Comparison of ENCODE assay signal across 9 mouse cellular contexts in the genomic region with DNA sequence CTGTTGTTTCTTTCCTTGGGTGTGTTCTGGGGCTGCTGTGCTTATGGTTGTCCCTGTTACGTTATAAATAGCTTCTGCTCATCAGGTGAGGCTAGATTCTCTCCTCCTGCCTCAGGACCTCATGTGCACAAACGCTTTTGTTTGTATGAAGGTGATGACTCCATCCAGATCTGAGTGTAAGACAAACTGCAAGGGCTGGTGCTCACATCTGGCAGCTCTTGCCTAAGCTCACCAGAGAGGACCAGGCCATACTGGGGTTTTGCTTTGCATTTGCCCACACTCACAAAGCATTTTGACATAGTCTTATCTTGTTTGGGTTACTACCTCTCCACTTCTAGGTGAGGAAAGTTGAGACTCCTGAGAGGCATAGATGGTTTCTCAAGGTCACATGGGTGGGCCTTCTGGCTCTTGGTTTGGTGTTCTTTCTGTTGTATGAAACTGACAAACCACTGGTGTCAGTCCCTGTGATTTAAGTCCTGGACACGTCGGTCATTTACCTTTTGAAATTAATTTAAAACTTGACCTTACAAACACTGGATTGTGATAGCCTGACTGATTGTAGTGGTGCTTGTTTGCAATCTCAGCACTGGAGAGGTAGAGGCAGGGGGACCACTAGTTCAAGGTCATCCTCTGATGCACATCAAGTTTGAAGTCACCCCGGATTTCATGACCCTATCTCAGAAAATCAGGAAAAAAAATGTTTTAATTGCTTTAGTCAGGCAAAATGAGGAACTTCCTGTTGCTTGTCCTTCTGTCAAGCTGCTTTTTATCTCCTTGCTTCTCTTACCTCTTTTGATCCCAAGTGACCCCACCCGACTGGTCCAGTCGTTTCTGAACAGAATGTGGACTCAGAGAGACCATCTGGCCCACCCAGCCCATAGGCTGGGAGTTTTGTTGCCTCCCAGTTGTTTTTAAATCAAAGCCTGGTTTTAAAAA. TPM values are rescaled to one million over a fixed set of nuclear protein-coding genes. Genes with fewer than 3 reads are reported as not detected.
DNase-seq lines count a peak whose midpoint lies in the region; ATAC-seq and TF ChIP-seq lines count a peak whose summit lies in the region.
"Had no signal": no experiment of that assay in that cellular context is flagged by ENCODE, and none has a peak within 500 bp of the region (broad histone marks: within the 10 kb centered on the region; RNA-seq: fewer than 3 reads in every experiment).

No protein-coding gene starts in this region.

- no peaks in the 10 kb centered on the region for H3K9me3 ChIP-seq in hindbrain, embryonic 12.5 days (replicated peaks)
- H3K9me3 ChIP-seq in midbrain, embryonic 13.5 days: no peaks in the 10 kb centered on the region

- no peak for ATAC-seq in hindbrain, embryonic 12.5 days (ENCODE audit: low FRiP score)
- ATAC-seq in midbrain, embryonic 13.5 days: no peak

- H3K4me2 ChIP-seq in hindbrain, embryonic 12.5 days (replicated peaks): peak overlapping the region; percentile 88
- peak overlapping the region; percentile 76 for H3K4me2 ChIP-seq in midbrain, embryonic 13.5 days (replicated peaks)

- H3K4me3 ChIP-seq in kidney, adult 2 months (ENCODE audit: insufficient read depth, low read depth, low read length): peak overlapping the region; percentile 76
- H3K4me3 ChIP-seq in cortical plate, adult 2 months (ENCODE audit: insufficient read depth, low read length): peak overlapping the region; percentile 52
- peak overlapping the region; percentile 70; the same call in 1 of the 2 replicates for H3K4me3 ChIP-seq in hindbrain, embryonic 12.5 days
- H3K4me3 ChIP-seq in midbrain, embryonic 13.5 days (replicated peaks): peak overlapping the region; percentile 78

- H3K4me1 ChIP-seq in kidney, adult 2 months (ENCODE audit: control insufficient read depth, insufficient read depth, low read length): peaks cover 25% of the 10 kb centered on the region
- peaks cover 16% of the 10 kb centered on the region; the same call in 1 of the 2 replicates for H3K4me1 ChIP-seq in cortical plate, adult 2 months (ENCODE audit: control insufficient read depth, insufficient read depth, low read length)
- H3K4me1 ChIP-seq in hindbrain, embryonic 12.5 days: peaks cover 39% of the 10 kb centered on the region
- H3K4me1 ChIP-seq in midbrain, embryonic 13.5 days (replicated peaks): peaks cover 46% of the 10 kb centered on the region

- peak overlapping the region; percentile 96 for H3K27ac ChIP-seq in kidney, adult 2 months (ENCODE audit: insufficient read depth, low read depth, low read length)
- peak overlapping the region; percentile 73 for H3K27ac ChIP-seq in cortical plate, adult 2 months (ENCODE audit: insufficient read depth, low read length)
- no peak overlapping the region for H3K27ac ChIP-seq in hindbrain, embryonic 12.5 days
- H3K27ac ChIP-seq in midbrain, embryonic 13.5 days: no peak overlapping the region

- TF ChIP-seq CTCF in kidney, adult 2 months (conservative IDR thresholded peaks at IDR 0.05; ENCODE audit: insufficient read depth, insufficient read length, low read depth, low read length): no peak
- no peak for TF ChIP-seq CTCF in cortical plate, adult 2 months (IDR thresholded peaks at IDR 0.05; ENCODE audit: extremely low read depth, insufficient read depth, low read length)

- TF ChIP-seq POLR2A in kidney, adult 2 months (IDR thresholded peaks at IDR 0.05; ENCODE audit: low read depth, low read length): no peak
- TF ChIP-seq POLR2A in cortical plate, adult 2 months (IDR thresholded peaks at IDR 0.05; ENCODE audit: extremely low read depth, insufficient read depth, low read length): no peak

- WGBS in kidney, adult 2 months: 35% methylated on average over 7 of the region's 7 CpGs
- WGBS in hindbrain, embryonic 12.5 days: 81% methylated on average over 7 of the region's 7 CpGs
- 79% methylated on average over 7 of the region's 7 CpGs for WGBS in midbrain, embryonic 13.5 days

- peak; percentile 21 for DNase-seq in kidney, adult 2 months
- no peak for DNase-seq in kidney, postnatal 14 days
- DNase-seq in spleen, postnatal 4 days (ENCODE audit: low spot score in 2 of 2): no peak
- DNase-seq in thymus, postnatal 36 days: no peak
- no peak for DNase-seq in testis, postnatal 14 days (ENCODE audit: low spot score)
- DNase-seq: right cerebral cortex, postnatal 4 days had no signal

- H3K9ac ChIP-seq in hindbrain, embryonic 12.5 days: peak overlapping the region; percentile 85; the same call in 1 of the 2 replicates
- peak overlapping the region; percentile 87 for H3K9ac ChIP-seq in midbrain, embryonic 13.5 days (replicated peaks)

- H3K27me3 ChIP-seq in kidney, adult 2 months (replicated peaks; ENCODE audit: control insufficient read depth, insufficient read depth, low read length): no peaks in the 10 kb centered on the region
- H3K27me3 ChIP-seq in hindbrain, embryonic 12.5 days: no peaks in the 10 kb centered on the region
- no peaks in the 10 kb centered on the region; the same call in 1 of the 2 replicates for H3K27me3 ChIP-seq in midbrain, embryonic 13.5 days

- peaks cover 11% of the 10 kb centered on the region for H3K36me3 ChIP-seq in kidney, adult 2 months (ENCODE audit: control insufficient read depth, insufficient read depth, low read length)
- H3K36me3 ChIP-seq in hindbrain, embryonic 12.5 days: peaks cover 24% of the 10 kb centered on the region
- peaks cover 32% of the 10 kb centered on the region for H3K36me3 ChIP-seq in midbrain, embryonic 13.5 days

RNA-seq across cellular contexts. Expression of a gene that starts 10.7 kb away (rescaled TPM):
- 121 and 131 TPM in 2 replicates for polyA plus RNA-seq in kidney, adult 2 months (2012; rRNA removed)
- 318 and 326 TPM in 2 replicates for polyA plus RNA-seq in cortical plate, adult 2 months (2012; rRNA removed)
- polyA plus RNA-seq in hindbrain, embryonic 12.5 days (2016; fragmentation: Nextera tagmentation; extraction: Ambion mirVana): 30.0 and 31.9 TPM in 2 replicates
- 21.5 and 23.3 TPM in 2 replicates for polyA plus RNA-seq in midbrain, embryonic 13.5 days (2015; fragmentation: Nextera tagmentation; extraction: Ambion mirVana)

RNA-seq across cellular contexts. Expression of a gene that starts 45.6 kb away (rescaled TPM):
- 31.6 and 40.3 TPM in 2 replicates for polyA plus RNA-seq in kidney, adult 2 months (2012; rRNA removed)
- polyA plus RNA-seq in cortical plate, adult 2 months (2012; rRNA removed): 19.9 and 21.0 TPM in 2 replicates
- 20.4 and 21.2 TPM in 2 replicates for polyA plus RNA-seq in hindbrain, embryonic 12.5 days (2016; fragmentation: Nextera tagmentation; extraction: Ambion mirVana)
- 16.2 and 17.7 TPM in 2 replicates for polyA plus RNA-seq in midbrain, embryonic 13.5 days (2015; fragmentation: Nextera tagmentation; extraction: Ambion mirVana)

RNA-seq across cellular contexts. Expression of a gene that starts 58.7 kb away (rescaled TPM):
- 33.5 and 47.4 TPM in 2 replicates for polyA plus RNA-seq in kidney, adult 2 months (2012; rRNA removed)
- 53.3 and 57.7 TPM in 2 replicates for polyA plus RNA-seq in cortical plate, adult 2 months (2012; rRNA removed)
- polyA plus RNA-seq in hindbrain, embryonic 12.5 days (2016; fragmentation: Nextera tagmentation; extraction: Ambion mirVana): 102 and 115 TPM in 2 replicates
- polyA plus RNA-seq in midbrain, embryonic 13.5 days (2015; fragmentation: Nextera tagmentation; extraction: Ambion mirVana): 136 and 149 TPM in 2 replicates

RNA-seq across cellular contexts. Expression of a gene that starts 59.1 kb away (rescaled TPM):
- 890 and 915 TPM in 2 replicates for polyA plus RNA-seq in kidney, adult 2 months (2012; rRNA removed)
- 533 and 545 TPM in 2 replicates for polyA plus RNA-seq in cortical plate, adult 2 months (2012; rRNA removed)
- 193 TPM in 2 replicates for polyA plus RNA-seq in hindbrain, embryonic 12.5 days (2016; fragmentation: Nextera tagmentation; extraction: Ambion mirVana)
- 220 and 221 TPM in 2 replicates for polyA plus RNA-seq in midbrain, embryonic 13.5 days (2015; fragmentation: Nextera tagmentation; extraction: Ambion mirVana)

Comparison
In these comparisons a context has a peak if more than half of its experiments do, and no peak if none do; other contexts are left out.
1. H3K27ac ChIP-seq: peak in kidney, adult 2 months (single experiment) and cortical plate, adult 2 months (single experiment); none in hindbrain, embryonic 12.5 days (single experiment) and midbrain, embryonic 13.5 days (single experiment).
2. Peak in every context shown above with its lines, with median percentiles within 50 percentile points of each other: H3K4me3 ChIP-seq.